Mouse (Mus musculus): Measurements from ENCODE around the gene Zswim4.

Gene Zswim4

GRCm38 (mm10) chr8:84223322-84224029 lies 13.4 kb downstream of the Zswim4 start:
- no peak for DNase-seq (ENCODE audit: low read depth)

DNA sequence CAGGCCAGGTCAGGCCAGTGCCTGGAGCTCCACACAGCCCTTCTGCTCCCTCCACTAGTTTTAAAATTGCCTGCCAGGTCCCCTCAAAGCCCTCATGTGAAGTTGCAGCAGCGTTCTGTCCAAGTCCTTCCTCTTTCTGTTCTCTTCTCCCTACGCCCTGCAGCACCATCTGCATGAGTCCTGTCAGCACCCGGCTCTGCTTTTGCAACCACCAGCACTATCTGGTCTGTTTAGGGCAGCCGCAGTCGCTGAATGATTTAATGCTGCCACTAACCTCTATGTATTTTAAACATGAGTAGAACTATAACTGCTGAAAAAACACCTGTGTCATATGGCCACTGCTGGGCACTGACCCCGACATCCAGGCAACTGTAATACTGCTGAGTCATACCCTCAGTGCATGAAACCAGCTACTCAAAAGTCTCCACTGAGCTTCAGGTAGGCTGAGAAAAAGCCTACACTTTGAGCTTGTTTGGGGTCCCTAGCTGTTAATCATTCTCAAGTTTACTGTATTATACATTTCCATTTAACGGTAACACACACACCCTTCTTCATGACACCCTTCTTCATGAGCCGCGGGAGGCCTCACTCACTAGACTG lies 14.2 kb downstream of the Zswim4 start:
- DNase-seq (ENCODE audit: low read depth): no peak

GRCm38 (mm10) chr8:84220105-84220504 lies 16.8 kb downstream of the Zswim4 start:
- DNase-seq (ENCODE audit: low read depth): no peak

DNA sequence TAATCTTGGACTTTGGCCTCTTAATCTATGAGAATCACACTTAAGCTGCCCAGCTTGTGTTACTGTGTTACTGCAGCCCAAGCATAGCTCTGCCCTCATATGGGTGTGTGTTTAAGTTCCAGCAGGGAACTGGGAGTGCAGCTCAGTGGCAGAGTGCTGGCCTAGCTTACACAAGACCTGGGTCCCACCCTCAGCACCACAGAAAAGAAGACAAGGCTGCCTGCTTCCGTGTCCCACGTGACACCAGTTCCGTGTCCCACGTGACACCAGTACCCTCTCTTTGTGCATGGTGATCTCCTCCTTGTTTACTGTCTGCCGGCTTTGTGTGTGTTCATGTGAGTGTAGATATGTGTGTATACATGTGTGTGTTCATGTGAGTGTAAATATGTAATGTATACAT lies 18.7 kb downstream of the Zswim4 start:
- DNase-seq (ENCODE audit: low read depth): no peak

- no peak for DNase-seq (ENCODE audit: low read depth)
Observed at GRCm38 (mm10) chr8:84217206-84217605, 19.6 kb downstream of the Zswim4 start.

DNA sequence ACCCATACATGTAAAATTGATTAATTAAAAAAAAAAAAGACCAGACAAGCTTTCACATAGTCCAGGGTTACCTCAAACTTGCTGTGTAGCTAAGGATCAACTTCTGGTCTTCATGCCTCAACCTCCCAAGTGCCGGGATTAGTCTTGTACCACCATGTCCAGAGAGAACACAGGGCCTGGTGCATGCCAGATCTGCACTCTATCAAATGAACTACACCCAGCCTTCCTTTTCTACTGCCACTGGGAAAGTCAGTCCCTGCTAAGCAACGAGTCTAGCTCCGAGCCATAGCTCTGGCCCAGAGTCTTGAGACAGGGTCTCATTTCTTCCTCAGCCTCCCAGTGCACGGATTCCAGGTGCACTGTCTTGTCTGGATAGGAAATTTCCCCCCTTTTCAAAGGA lies 23.6 kb downstream of the Zswim4 start:
- DNase-seq (ENCODE audit: low read depth): no peak

DNA sequence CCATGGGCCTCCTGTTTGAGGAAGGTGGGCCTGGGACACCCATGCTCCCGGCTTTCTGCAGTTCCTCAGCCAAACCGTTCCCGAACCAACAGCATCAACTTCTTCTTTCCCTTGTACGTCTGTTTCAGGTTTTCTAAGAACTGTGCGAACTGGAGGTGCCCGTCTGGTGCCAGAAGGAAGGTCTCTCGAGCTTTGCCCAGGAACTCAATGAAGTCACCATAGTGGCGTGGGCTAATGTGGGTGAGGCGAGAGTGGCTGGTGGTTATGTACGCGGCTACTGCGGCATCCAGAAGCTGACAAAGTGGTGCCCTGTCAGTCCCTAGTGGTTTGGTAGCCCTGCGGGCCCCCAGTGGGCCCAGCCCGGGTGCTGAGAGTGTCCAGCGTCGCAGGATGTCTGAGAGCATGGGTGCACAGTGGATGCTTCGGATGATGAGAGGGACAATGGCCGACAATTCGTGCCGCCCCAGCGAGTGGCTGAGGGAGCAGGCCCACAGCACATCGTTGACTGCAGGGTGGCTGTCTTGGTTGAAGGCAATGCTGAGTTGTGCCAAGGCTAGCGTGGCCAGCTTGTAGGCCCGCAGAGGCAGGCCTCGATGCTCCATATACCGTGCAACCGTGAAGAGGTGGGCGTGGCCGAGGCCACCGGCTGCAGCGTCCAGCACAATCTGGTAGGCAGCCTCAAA lies 24.8 kb downstream of the Zswim4 start:
- DNase-seq (ENCODE audit: low read depth): no peak

DNA sequence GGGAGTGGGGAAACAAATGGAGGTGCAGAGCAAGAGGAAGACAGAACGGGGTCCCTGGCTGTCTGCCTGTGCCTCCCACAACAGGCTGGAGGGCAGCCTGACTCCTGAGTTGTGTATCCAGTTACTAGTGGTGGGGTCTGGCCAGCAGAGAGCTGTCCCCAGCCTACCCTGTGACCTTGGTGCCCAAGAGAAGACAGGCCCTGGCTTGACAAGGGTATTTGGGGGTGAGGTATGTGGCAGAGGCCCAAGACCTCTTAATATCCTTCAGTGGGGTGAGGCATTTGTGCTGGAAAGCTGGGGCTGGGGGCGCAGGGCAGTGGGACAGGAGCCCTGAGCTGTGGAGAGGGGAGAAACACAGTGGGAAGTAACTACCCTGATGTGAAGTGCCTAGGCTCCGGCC lies 25.7 kb downstream of the Zswim4 start:
- DNase-seq (ENCODE audit: low read depth): no peak

DNA sequence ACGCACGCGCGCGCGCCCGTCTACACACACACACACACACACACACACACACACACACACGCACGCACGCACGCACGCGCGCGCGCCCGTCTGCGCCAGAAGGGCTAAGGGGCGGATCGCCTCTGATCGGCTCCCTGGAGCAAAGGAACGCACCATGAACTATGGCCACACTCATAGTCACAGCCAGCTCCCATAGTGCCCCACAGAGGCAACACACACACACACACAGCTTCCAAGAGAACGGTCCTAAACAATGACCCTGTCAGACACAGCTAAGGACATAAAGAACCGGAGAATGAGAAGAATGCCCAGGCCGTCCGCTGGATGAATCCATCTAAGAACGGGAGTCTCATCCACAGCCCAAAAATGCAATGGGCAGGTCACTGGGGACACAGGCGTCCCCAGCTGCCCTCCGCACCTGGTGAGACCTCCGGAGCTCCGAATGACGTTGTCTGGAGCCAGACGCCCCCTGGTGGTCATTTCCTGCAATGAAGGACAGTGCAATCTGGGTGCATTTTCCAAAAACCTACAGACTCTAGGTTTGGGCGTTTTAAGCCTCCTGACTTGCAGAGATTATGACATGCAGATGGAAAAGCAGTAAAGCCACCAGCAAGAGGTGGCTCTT lies 26.6 kb downstream of the Zswim4 start:
- DNase-seq (ENCODE audit: low read depth): no peak

- no peak for DNase-seq (ENCODE audit: low read depth)
Observed at GRCm38 (mm10) chr8:84208381-84209380, 28.2 kb downstream of the Zswim4 start.

GRCm38 (mm10) chr8:84207811-84208210 lies 29.0 kb downstream of the Zswim4 start:
- no peak for DNase-seq (ENCODE audit: low read depth)

DNA sequence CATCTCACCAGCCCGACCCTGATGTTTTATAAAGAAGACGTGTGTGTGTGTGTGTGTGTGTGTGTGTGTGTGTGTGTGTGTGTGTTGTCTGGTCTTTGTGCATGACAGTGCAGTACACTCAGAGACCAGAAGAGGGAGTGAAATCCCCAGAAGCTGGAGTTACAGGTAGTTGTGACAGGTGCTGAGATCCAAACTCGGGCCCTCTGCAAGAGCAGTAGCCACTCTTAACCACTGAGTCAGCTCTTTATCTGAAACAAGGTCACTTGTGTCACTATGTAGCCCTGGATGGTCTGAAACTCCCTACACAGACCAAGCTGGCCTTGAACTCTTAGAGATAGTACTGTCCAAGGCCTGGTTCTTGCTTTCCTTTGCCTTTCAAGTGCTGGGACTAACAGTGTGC lies 30.2 kb downstream of the Zswim4 start:
- DNase-seq (ENCODE audit: low read depth): no peak

DNA sequence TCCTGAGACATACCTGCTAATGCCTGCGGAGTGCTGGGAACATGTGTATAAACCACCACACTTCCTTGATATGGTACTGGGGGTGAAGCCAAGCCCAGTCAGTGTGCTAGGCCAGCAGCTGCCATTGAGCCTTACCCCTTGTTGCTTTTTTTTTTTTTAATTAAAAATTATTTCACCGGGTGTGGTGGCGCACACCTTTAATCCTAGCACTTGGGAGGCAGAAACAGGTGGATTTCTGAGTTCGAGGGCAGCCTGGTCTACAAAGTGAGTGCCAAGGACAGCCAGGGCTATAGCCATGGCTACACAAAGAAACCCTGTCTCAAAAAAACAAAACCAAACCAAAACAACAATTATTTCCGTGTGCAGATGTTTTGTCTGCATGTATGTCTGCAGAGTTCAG lies 31.8 kb downstream of the Zswim4 start:
- DNase-seq (ENCODE audit: low read depth): no peak

GRCm38 (mm10) chr8:84203975-84204772 lies 32.7 kb downstream of the Zswim4 start:
- no peak for DNase-seq (ENCODE audit: low read depth)

DNA sequence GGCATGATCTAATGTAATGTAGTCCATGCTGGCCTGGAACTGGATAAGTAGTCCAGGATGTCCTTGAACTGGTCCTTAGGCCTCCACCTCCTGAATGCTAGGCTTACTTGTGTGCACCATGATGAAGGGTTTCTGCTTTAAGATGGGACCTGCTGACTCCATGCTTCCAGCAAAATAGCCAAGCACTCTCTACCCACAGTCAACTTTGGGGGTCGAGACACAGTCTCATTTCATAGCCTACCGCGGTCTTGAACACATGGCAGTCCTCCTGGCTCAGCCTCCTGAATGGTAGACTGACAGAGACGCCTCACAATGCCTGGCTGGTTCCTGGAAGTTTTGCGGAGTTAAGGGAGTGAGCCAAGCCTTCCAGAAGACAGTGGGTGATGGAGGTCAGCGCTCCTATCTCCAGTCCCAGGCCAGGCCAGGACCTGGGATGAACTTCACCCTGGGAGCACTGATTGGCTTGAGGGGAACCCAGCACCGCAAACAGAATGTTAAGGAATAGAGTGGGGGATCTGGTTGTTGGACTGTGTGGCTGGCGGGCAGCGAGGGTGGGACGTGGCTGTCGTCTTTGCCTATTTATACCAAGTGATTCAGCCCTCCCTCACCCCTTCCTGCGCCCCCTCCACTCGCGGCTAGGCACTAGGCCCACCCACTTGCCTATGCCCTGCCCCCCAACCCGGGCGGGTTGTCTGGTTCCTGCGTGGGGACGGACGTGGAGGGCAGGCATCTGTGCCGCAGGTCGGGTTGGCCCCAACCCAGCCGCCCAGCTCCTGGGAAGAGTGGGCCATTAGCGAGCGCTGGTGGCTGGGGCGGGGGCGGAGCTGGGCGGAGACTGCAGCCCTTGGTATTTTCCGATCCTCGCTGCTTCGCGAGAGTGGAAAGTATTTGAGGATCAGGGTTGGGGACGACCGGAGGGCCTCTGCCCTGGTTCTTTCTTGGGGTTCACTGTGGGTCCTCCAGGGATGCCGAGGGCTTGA lies 33.6 kb downstream of the Zswim4 start:
- DNase-seq (ENCODE audit: low read depth): peak; percentile 84

GRCm38 (mm10) chr8:84202466-84202865 lies 34.4 kb downstream of the Zswim4 start:
- peak; percentile 89 for DNase-seq (ENCODE audit: low read depth)

GRCm38 (mm10) chr8:84201545-84202245 lies 35.2 kb downstream of the Zswim4 start:
- no peak for DNase-seq (ENCODE audit: low read depth)

- DNase-seq (ENCODE audit: low read depth): no peak
Observed at GRCm38 (mm10) chr8:84200652-84201544, 36.0 kb downstream of the Zswim4 start.
